Mouse (Mus musculus) spleen, adult 2 months (tissue): ENCODE measurements around the gene Wasf3. TPM values are rescaled to one million over a fixed set of nuclear protein-coding genes. Genes with fewer than 3 reads are reported as not detected.
"Not testable (repeated sequence)": the region's sequence is repeated elsewhere in the genome, so short reads cannot be mapped to it uniquely, and the experiment has no call there.

Experiments used
- DNase-seq, 2 experiments: peaks; one replicate each; pipeline versions ENCODE4 v3.0.0 to v3.0.0-alpha.2; 2012 to 2021; ENCODE audit warnings: low spot score in 2 of 2, low read depth in 1 of 2
- H3K27ac ChIP-seq: fragments of 200-500 bp; 2 replicates; pipeline ENCODE4 v1.5.1; 2012; ENCODE audit warnings: low read length, inconsistent platforms; ENCODE audit not compliant: insufficient read depth
- H3K27me3 ChIP-seq: fragments of 200-500 bp; 2 replicates; pipeline ENCODE4 v1.6.1; 2012; ENCODE audit warnings: mild to moderate bottlenecking, moderate library complexity, low read length, inconsistent platforms; ENCODE audit not compliant: control insufficient read depth, insufficient read depth
- H3K36me3 ChIP-seq: fragments of 200-500 bp; 2 replicates; pipeline ENCODE4 v1.6.1; 2012; ENCODE audit warnings: mild to moderate bottlenecking, low read length, inconsistent platforms; ENCODE audit not compliant: control insufficient read depth, insufficient read depth
- H3K4me1 ChIP-seq: fragments of 200-500 bp; 2 replicates; pipeline ENCODE4 v1.6.1; 2011; ENCODE audit warnings: inconsistent platforms; ENCODE audit not compliant: control insufficient read depth, insufficient read depth, insufficient read length
- H3K4me3 ChIP-seq: fragments of 200-500 bp; 2 replicates; pipeline ENCODE4 v1.5.1; 2011; ENCODE audit warnings: mild to moderate bottlenecking, inconsistent platforms; ENCODE audit not compliant: insufficient read depth, insufficient read length; ENCODE audit errors: extremely low read depth
- CTCF ChIP-seq: fragments of 200-500 bp; IDR thresholded peaks from 2 replicates; pipeline ENCODE4 v1.5.1; 2011; ENCODE audit warnings: mild to moderate bottlenecking, inconsistent platforms; ENCODE audit not compliant: insufficient read depth, insufficient read length, insufficient replicate concordance; ENCODE audit errors: extremely low read depth
- POLR2A ChIP-seq: fragments of 200-500 bp; IDR thresholded peaks from 2 replicates; pipeline ENCODE4 v1.6.1; 2011; ENCODE audit warnings: low read depth, low read length, inconsistent platforms
- WGBS: fragments of 180-500 bp; shearing (Covaris S2); methylation state at CpG from one replicate; pipeline ENCODE4 v1.1.7; 2018; 5-methylcytosine and 5-hydroxymethylcytosine counted together
- polyA plus RNA-seq: library from polyadenylated mRNA; depleted of rRNA; stranded (reverse); fragments of >200 nt; gene quantifications from 2 replicates; pipeline ENCODE4 v1.2.3, GENCODE M21; 2012

The Wasf3 gene
- polyA plus RNA-seq, 1 experiment: 0.68 TPM

GRCm38 (mm10) chr5:146397253-146397652 is 12.5 kb downstream of the Wasf3 start:
- 84% methylated on average over 5 of the region's 5 CpGs for WGBS
- no peak overlapping the region for H3K27ac ChIP-seq
- no peak for DNase-seq
- H3K4me3 ChIP-seq: no peak overlapping the region
- no peaks in the 10 kb centered on the region for H3K36me3 ChIP-seq
- H3K27me3 ChIP-seq: no peaks in the 10 kb centered on the region
- TF ChIP-seq CTCF: no peak
- no peak for TF ChIP-seq POLR2A
- H3K4me1 ChIP-seq: no peaks in the 10 kb centered on the region

DNA sequence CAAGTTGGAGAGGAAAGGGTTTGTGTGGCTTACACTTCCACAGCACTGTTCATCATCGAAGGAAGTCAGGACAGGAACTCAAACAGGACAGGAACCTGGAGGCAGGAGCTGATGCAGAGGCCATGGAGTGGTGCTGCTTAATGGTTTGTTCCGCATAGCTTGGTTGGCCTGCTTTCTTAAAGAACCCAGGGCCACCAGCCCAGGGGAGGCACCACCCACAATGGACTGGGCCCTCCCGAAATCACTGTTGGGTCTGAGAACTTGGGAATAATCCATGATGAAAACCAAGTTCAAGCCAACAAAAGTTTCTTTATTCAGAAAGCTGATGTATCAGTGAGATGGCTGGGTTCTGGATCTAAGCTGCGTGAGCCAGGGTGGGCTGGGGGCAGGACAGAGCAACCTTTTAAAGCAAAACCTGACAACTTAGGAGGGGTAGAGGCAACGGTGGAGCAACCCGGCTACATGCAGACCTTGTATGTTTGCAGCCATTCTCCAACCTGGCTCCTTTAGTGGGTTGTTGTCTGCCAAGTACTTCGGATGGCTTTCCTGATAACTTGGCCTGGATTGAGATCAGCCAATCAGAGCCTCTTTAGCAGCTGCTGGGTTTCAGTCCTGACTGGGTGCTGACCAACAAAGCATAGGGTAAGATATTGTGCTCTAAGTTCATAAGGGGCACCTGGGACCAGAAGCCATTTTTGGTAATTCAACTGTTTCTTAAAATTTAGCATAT is 13.8 kb downstream of the Wasf3 start:
- Histone ChIP-seq H3K4me3 (no peak overlapping the region), H3K36me3 (no peaks in the 10 kb centered on the region), H3K27ac (no peak overlapping the region), H3K4me1 (no peaks in the 10 kb centered on the region), H3K27me3 (no peaks in the 10 kb centered on the region)
- 86% methylated on average over 7 of the region's 7 CpGs for WGBS
- TF ChIP-seq CTCF: no peak
- TF ChIP-seq POLR2A: no peak
- no peak for DNase-seq

DNA sequence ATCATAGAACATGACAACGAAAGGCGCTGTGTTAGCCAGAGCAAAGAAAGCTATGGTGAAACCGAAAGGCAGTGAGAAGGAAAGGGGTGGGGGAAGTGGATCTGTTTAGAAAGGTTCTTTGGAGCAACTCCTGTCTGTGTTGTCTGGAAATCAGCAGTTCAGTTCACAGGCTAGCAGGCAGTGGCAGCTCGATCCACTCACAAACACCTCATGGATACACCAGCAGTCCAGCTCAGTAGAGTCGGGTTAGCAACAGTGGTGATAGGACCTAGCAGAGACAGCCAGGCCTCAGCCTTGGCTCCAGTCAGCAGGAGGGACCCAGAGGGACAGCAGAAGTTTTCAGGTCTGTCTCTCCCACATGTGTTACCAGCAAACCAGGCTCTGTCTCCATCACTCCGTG is 16.2 kb downstream of the Wasf3 start:
- 91% methylated on average over 6 of the region's 6 CpGs for WGBS
- not testable (repeated sequence) for DNase-seq

DNA sequence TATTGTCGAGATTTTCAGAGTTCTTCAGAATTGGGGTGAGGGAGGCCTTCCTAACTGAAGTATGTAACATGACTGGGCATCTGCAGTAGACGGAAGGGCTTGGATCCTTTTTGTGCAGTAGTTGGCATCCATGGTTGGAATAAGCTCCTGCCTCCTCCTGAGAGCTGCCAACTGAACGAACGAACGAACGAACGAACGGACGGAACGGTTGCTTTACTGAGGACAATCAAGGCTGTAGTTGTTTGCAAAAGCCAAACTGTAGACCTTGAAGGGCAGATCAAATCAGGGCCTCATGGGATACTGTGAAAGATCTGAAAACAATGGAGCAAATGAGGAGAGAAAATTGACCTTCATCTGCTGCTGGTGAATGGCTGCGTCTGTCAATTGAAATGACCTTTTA is 17.5 kb downstream of the Wasf3 start:
- H3K27ac ChIP-seq: no peak overlapping the region
- no peaks in the 10 kb centered on the region for H3K36me3 ChIP-seq
- 85% methylated on average over 11 of the region's 11 CpGs for WGBS
- H3K4me1 ChIP-seq: no peaks in the 10 kb centered on the region
- TF ChIP-seq POLR2A (no peak), CTCF (no peak)
- no peak overlapping the region for H3K4me3 ChIP-seq
- no peaks in the 10 kb centered on the region for H3K27me3 ChIP-seq
- no peak for DNase-seq

More for the DNA sequence above, 16.2 kb downstream of the Wasf3 start:
- not testable (repeated sequence) for H3K27me3 ChIP-seq, H3K4me1 ChIP-seq, H3K4me3 ChIP-seq, H3K36me3 ChIP-seq, H3K27ac ChIP-seq

DNA sequence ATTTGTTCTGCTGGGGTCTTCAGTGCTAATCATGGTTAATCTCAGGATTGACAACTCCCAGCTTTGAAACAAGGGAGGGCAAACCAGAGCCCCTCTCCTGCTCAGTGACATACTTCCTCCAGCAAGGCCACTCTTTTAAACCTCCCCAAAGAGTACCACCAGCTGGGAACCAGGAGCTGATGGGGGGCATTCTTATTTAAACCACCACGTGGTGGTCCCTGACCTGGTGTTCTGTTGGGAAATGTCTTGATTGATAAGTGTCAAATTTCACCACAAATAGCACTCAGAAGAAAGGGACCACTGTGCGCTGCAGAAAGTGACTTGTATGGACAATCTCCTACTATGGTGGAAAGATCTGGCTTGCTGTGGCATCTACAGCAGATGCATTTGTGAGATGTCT is 19.1 kb downstream of the Wasf3 start:
- Histone ChIP-seq H3K27me3 (no peaks in the 10 kb centered on the region), H3K4me3 (no peak overlapping the region), H3K4me1 (no peaks in the 10 kb centered on the region), H3K27ac (no peak overlapping the region), H3K36me3 (no peaks in the 10 kb centered on the region)
- WGBS: 57% methylated on average over 2 of the region's 2 CpGs
- no peak for DNase-seq
- no peak for TF ChIP-seq CTCF

GRCm38 (mm10) chr5:146406133-146406532 is 21.3 kb downstream of the Wasf3 start:
- Histone ChIP-seq H3K36me3 (no peaks in the 10 kb centered on the region), H3K4me1 (no peaks in the 10 kb centered on the region), H3K27me3 (no peaks in the 10 kb centered on the region), H3K4me3 (no peak overlapping the region), H3K27ac (no peak overlapping the region)
- no peak for DNase-seq
- TF ChIP-seq CTCF (no peak), POLR2A (no peak)
- WGBS: 100% methylated on average over 1 of the region's 1 CpGs

- no peak for TF ChIP-seq POLR2A
- TF ChIP-seq CTCF: no peak
- 63% methylated on average over 3 of the region's 3 CpGs for WGBS
- Histone ChIP-seq H3K27me3 (no peaks in the 10 kb centered on the region), H3K4me1 (no peaks in the 10 kb centered on the region), H3K4me3 (no peak overlapping the region), H3K27ac (no peak overlapping the region), H3K36me3 (no peaks in the 10 kb centered on the region)
- DNase-seq: no peak
These were observed 23.0 kb downstream of the Wasf3 start for GRCm38 (mm10) chr5:146407791-146408190.

- DNase-seq: no peak
- H3K27ac ChIP-seq: no peak overlapping the region
- no peak for TF ChIP-seq POLR2A
- H3K4me3 ChIP-seq: no peak overlapping the region
- H3K4me1 ChIP-seq: no peaks in the 10 kb centered on the region
- H3K36me3 ChIP-seq: no peaks in the 10 kb centered on the region
- 85% methylated on average over 8 of the region's 8 CpGs for WGBS
- no peaks in the 10 kb centered on the region for H3K27me3 ChIP-seq
These were observed 23.8 kb downstream of the Wasf3 start for GRCm38 (mm10) chr5:146408604-146409003.
